Mouse (Mus musculus) frontal cortex, postnatal 10 days (tissue): ENCODE data around the gene Acot3.
"Not testable (repeated sequence)": the region's sequence is repeated elsewhere in the genome, so short reads cannot be mapped to it uniquely, and the experiment has no call there.

Experiments
- DNase-seq, 2 experiments: peaks; one replicate each; pipeline ENCODE4 v3.0.0; 2022; ENCODE audit warnings: low spot score in 2 of 2, mixed read lengths in 1 of 2

Acot3 gene

GRCm38 (mm10) chr12:84042248-84042647, 9.7 kb upstream of the Acot3 start:
- no peak for DNase-seq

DNA sequence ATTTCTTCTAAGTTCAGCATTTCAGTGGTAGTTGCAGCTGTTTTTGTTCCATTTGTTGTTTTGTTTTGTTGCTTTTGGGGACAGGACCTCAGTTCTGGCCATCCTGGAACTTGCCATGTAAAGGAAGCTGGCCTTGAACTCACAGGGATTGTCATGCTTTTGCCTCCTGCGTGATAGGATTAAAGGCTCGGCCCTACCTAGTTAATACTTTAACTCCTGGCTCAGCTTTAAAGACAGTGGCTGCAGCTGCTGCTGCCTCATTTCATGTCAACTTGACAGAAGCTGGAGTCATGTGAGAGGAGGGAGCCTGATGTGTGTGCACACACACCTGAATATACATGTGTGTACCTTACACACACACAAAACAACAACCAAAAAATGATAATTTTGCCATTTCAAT, 7.9 kb upstream of the Acot3 start:
- DNase-seq = no peak

- DNase-seq = no peak
Measured at GRCm38 (mm10) chr12:84046906-84047305, 5.0 kb upstream of the Acot3 start.

DNA sequence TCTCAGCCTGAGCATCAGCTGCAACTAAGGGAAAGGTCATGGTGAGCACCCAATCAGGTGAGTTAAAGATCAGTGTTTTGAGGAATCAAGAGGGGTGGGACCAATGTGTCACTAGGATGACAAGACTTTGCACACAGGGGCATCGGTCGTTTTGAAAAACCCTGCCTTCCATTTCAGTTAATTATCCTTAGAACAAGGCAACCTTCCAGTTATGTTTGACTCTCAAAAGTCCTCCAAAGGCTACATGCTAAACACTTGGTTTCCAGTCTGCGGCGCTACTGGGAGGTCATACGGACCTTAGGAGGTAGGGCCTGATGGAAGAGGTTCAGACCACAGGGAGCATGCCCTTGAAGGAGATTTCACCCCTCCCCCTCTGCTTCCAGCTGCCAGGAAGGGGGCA, 1.2 kb upstream of the Acot3 start:
- DNase-seq = not testable (repeated sequence)

DNA sequence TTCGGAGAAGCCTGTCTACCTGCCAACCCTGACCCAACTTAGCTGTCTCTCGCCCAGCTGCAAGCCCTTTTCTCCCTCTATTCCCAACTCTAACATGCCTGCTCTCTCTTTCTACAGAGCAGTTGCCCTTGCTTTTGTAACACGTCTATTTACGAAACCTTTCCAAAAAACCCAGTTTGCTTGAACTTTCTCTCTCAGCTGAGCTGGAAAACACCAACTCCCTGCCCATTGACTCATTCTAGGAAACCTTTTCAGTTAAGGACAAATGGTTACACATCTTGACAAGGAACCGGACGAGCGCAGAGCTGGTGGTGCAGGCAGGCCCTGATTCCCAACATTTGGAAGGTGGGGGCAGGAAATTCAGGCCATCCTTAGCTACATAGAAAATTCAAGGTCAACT, 665 bp downstream of the Acot3 start:
- DNase-seq = no peak

DNA sequence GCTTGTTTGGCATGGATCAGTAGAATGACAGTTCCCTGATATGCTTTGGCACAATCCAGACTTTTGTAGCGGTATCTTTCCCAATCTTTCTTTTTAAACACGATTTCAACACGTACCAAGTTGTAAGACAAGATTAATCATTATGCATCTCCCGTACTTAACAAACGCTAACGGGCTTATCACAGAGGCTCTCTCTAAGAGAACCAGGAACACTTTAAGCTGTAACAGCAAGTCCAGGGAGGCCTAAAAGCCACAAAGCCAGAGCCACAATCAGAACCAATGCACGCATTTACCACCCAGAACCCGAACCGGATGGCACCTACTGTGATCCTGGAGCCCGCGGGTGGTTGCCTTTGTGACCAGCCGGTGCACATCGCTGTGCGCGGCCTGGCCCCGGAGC, 1.2 kb downstream of the Acot3 start:
- no peak for DNase-seq

- no peak for DNase-seq
Measured at GRCm38 (mm10) chr12:84053679-84054391, 1.9 kb downstream of the Acot3 start.

- no peak for DNase-seq
Measured at GRCm38 (mm10) chr12:84060946-84061345, 9.0 kb downstream of the Acot3 start.

DNA sequence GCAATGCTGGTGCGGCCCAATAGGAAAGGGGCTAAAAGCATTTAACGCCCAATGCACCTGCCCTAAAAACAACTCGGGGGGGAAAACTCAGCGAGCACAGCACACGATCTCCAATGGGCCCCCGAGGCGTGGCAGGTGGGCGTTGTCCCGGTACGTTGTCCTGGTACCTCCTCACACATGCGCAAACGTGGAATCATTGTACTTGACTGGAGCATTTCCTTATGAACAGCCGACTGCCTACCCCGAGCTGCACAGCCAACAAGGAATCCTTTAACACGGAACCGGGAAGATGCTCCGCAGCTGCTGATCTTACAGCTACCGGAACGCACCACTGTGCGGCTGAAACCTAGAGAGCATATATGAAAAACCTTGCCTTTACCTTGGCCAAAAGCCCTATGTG, 10.4 kb downstream of the Acot3 start:
- no peak for DNase-seq

DNA sequence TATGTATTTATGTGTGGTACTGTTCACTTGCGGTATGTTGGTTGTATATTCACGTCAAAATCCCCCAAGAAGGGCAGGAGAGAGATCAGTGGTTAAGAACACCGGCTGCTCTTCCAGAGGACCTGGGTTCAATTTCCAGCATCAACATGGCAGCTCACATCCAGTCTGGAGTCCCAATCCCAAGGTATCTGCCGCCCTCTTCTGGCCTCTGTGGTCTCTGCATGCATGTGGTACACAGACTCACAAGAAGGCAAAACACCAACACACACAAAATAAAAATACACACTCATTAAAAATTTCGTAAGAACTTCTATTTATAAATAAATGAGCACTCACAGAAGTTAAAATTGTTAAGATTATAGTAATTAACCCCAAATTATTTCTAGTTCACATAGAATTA, 11.3 kb downstream of the Acot3 start:
- DNase-seq = no peak

GRCm38 (mm10) chr12:84063833-84064232, 11.9 kb downstream of the Acot3 start:
- DNase-seq = no peak

DNA sequence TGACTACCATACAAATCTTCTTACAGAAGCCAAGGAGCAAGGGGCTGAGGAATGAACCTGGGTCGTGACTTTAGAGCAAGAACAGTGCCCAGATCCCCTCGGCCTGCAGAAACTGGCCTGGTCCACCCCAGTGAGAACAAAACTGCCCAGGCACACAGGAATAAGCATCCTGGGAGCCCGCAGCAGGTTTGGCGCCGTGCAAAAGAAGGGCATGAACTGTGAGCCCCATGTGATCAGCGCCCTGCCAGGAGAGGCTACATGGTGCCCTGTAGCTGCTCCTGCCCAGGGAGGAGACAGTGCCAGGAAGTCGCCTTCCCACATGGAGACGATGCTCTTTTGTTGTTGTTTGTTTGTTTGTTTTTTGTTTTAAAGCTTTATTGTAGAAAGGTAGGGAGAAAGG, 12.7 kb downstream of the Acot3 start:
- no peak for DNase-seq

GRCm38 (mm10) chr12:84067752-84068151, 15.8 kb downstream of the Acot3 start:
- DNase-seq = no peak

DNA sequence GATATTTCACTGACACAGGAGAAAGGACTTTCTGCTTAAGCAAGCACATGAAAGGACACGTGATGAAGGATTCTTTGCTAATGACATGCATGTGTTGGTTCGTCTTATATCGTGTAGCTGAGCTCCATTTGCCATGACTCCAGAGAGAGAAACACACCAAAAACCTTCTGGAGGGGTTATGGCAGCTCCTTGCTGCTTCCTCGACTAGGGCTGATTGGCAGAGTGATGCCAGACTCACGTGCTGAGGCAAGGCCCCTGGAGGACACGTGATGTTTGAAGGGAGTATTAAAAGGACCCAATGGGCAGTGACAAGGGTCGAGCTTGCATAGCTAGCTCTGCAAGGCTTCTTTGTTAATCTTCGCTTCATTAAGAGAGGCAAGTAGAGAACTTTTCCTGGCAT, 16.4 kb downstream of the Acot3 start:
- no peak for DNase-seq

GRCm38 (mm10) chr12:84068986-84069385, 17.0 kb downstream of the Acot3 start, which contains the start of gene Acot5:
TSS of gene Acot5 (plus strand) at chr12:84069325.
- DNase-seq = no peak

- peak in 1 of 2 experiments; percentile 23 for DNase-seq
Measured at GRCm38 (mm10) chr12:84069582-84069981, 17.6 kb downstream of the Acot3 start.

DNA sequence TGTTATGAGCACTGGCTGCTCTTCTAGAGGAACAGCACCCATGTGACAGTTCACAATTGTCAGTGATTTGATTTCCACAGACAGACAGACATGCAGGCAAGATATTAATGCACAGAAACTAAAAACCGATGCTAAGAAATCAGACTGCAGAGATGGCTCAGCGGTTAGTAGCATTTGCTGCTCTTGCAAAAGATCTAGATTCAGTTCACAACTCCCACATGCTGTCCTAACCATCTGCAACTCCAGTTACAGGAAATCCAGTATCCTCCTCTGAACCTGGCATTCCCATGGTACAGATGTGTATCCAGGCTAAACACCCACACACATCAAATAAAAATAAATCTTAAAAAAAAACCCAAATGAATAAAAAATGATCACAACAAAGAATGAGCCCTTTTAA, 19.8 kb downstream of the Acot3 start:
- DNase-seq = no peak

GRCm38 (mm10) chr12:84077371-84077990, 25.5 kb downstream of the Acot3 start:
- no peak for DNase-seq

GRCm38 (mm10) chr12:84083842-84084241, 31.9 kb downstream of the Acot3 start:
- no peak for DNase-seq

DNA sequence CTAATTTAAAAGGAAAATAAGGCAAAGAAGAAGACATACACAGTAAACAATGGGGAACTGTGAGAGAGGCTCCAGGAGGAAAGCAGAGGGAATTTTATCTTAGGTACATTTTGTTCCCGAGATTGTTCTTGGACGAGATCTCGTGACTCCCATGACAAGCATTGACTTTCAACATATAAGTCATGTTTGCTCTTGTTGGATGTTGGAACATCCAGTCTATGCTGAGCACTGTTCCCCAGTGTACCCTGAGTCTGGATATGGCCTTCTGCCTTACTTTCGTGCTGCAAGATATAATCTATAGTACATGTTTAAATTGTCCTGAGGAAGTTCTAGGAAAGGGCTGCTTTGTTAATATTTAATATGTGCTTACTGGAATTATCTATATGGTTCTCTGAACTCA, 32.6 kb downstream of the Acot3 start:
- DNase-seq = no peak

- DNase-seq = not testable (repeated sequence)
Measured at GRCm38 (mm10) chr12:84094666-84095065, 42.7 kb downstream of the Acot3 start.

DNA sequence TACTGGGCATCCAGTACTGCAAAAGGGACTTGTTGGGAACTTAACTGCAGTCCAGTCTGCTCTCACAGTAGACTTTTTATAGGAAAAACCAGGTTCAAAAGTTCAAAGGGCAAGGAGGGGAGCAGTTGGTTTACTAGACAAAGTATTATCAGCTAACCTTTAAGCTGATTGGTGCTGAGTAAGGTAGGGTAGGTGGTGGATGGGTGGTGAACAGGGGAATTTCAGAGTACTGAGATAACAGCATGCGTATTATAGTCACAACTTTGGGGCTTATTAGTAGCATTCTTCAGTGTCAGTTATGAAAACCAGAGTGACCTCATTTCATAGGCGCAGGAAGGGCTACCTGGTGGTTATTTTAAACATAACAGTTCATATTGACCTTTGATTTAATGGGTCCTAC, 47.7 kb downstream of the Acot3 start:
- DNase-seq = no peak

GRCm38 (mm10) chr12:84100071-84100470, 48.1 kb downstream of the Acot3 start:
- no peak for DNase-seq
